Mouse (Mus musculus) MEL (cell line): ENCODE measurements at regions not wholly inside any gene's neighbourhood (a gene's known extent, or its start where the extent isn't known, plus 50 kb on each side); places are given as distances from the start of the nearest gene placed in this dataset.

Experiments
- DNase-seq: peaks from one replicate; pipeline ENCODE4 v3.0.0; 2011; ENCODE audit warnings: low read depth, low spot score
- H3K27ac ChIP-seq: 2 replicates; pipeline ENCODE4 v1.5.1; 2012; ENCODE audit warnings: low read depth, mild to moderate bottlenecking, control low read depth, low read length, moderate library complexity; ENCODE audit not compliant: control insufficient read depth
- H3K27me3 ChIP-seq, 2 experiments: fragments of 150-350 bp in 1 of 2; sonication (generic) in 1 of 2; 2 replicates each; pipeline ENCODE4 v1.6.1; 2012; ENCODE audit warnings: low read length in 2 of 2, mild to moderate bottlenecking in 2 of 2, improper control_type of control experiment in 1 of 2, moderate library complexity in 1 of 2; ENCODE audit not compliant: insufficient read depth in 2 of 2, control insufficient read depth in 1 of 2
- H3K36me3 ChIP-seq, 2 experiments: 2 replicates each; pipeline ENCODE4 v1.6.1; 2012 to 2014; ENCODE audit warnings: low read length in 2 of 2, improper control_type of control experiment in 1 of 2, inconsistent platforms in 1 of 2, mild to moderate bottlenecking in 1 of 2; ENCODE audit not compliant: insufficient read depth in 2 of 2, control insufficient read depth in 1 of 2
- H3K4me1 ChIP-seq, 2 experiments: fragments of 150-350 bp in 1 of 2; sonication (generic) in 1 of 2; 2 replicates each; pipeline ENCODE4 v1.6.1; 2012; ENCODE audit warnings: low read length in 2 of 2, improper control_type of control experiment in 1 of 2, mild to moderate bottlenecking in 1 of 2; ENCODE audit not compliant: insufficient read depth in 2 of 2, control insufficient read depth in 1 of 2
- H3K4me3 ChIP-seq, 2 experiments: fragments of 150-350 bp in 1 of 2; sonication (generic) in 1 of 2; 2 replicates each; pipeline ENCODE4 v1.5.1; 2012; ENCODE audit warnings: low read depth in 2 of 2, low read length in 2 of 2, mild to moderate bottlenecking in 2 of 2, moderate library complexity in 2 of 2, control low read depth in 1 of 2, improper control_type of control experiment in 1 of 2; ENCODE audit not compliant: control insufficient read depth in 1 of 2, insufficient read depth in 1 of 2
- H3K79me2 ChIP-seq: 2 replicates; pipeline ENCODE4 v1.6.1; 2012; ENCODE audit warnings: mild to moderate bottlenecking, low read length, moderate library complexity; ENCODE audit not compliant: control insufficient read depth, poor library complexity, insufficient read depth
- H3K9ac ChIP-seq: 2 replicates; pipeline ENCODE4 v1.6.1; 2012; ENCODE audit warnings: low read depth, mild to moderate bottlenecking, control low read depth, low read length, moderate library complexity; ENCODE audit not compliant: control insufficient read depth, poor library complexity, severe bottlenecking
- H3K9me3 ChIP-seq: fragments of 150-350 bp; sonication (generic); replicated peaks from 2 replicates; pipeline ENCODE4 v1.6.1; 2012; ENCODE audit warnings: mild to moderate bottlenecking, low read length, improper control_type of control experiment, moderate library complexity; ENCODE audit not compliant: insufficient read depth
- BHLHE40 ChIP-seq: IDR thresholded peaks from 2 replicates; pipeline ENCODE4 v1.6.1; 2012; ENCODE audit warnings: low read depth, mild to moderate bottlenecking, inconsistent platforms, low read length, improper control_type of control experiment, borderline replicate concordance
- CHD1 ChIP-seq: IDR thresholded peaks from 2 replicates; pipeline ENCODE4 v1.6.1; 2012; ENCODE audit warnings: low read depth, mild to moderate bottlenecking, inconsistent platforms, low read length, improper control_type of control experiment
- CHD2 ChIP-seq: IDR thresholded peaks from 2 replicates; pipeline ENCODE4 v1.6.1; 2011; ENCODE audit warnings: low read length, improper control_type of control experiment
- ETS1 ChIP-seq: IDR thresholded peaks from 2 replicates; pipeline ENCODE4 v1.6.1; 2012; ENCODE audit warnings: low read depth, mild to moderate bottlenecking, inconsistent platforms, low read length, improper control_type of control experiment, moderate library complexity
- GABPA ChIP-seq: IDR thresholded peaks from 2 replicates; pipeline ENCODE4 v1.6.1; 2012; ENCODE audit warnings: low read depth, mild to moderate bottlenecking, inconsistent platforms, low read length, improper control_type of control experiment, moderate library complexity
- GATA1 ChIP-seq: IDR thresholded peaks from 2 replicates; pipeline ENCODE4 v1.6.1; 2011; ENCODE audit warnings: low read depth, low read length, improper control_type of control experiment
- HCFC1 ChIP-seq: IDR thresholded peaks from 2 replicates; pipeline ENCODE4 v1.6.1; 2012; ENCODE audit warnings: low read depth, mild to moderate bottlenecking, inconsistent platforms, low read length, improper control_type of control experiment, moderate library complexity
- JUND ChIP-seq: IDR thresholded peaks from 2 replicates; pipeline ENCODE4 v1.6.1; 2011; ENCODE audit warnings: low read depth, mild to moderate bottlenecking, improper control_type of control experiment, low read length
- MAFK ChIP-seq: IDR thresholded peaks from 2 replicates; pipeline ENCODE4 v1.6.1; 2011; ENCODE audit warnings: low read depth, mild to moderate bottlenecking, low read length, improper control_type of control experiment, borderline replicate concordance
- MAZ ChIP-seq: IDR thresholded peaks from 2 replicates; pipeline ENCODE4 v1.6.1; 2012; ENCODE audit warnings: low read depth, mild to moderate bottlenecking, inconsistent platforms, low read length, improper control_type of control experiment
- MXI1 ChIP-seq: IDR thresholded peaks from 2 replicates; pipeline ENCODE4 v1.6.1; 2011; ENCODE audit warnings: mild to moderate bottlenecking, low read depth, low read length, improper control_type of control experiment
- MYB ChIP-seq: IDR thresholded peaks from 2 replicates; pipeline ENCODE4 v1.6.1; 2011; ENCODE audit warnings: mild to moderate bottlenecking, low read depth, low read length, improper control_type of control experiment
- MYC ChIP-seq: IDR thresholded peaks from 2 replicates; pipeline ENCODE4 v1.6.1; 2011; ENCODE audit warnings: low read depth, mild to moderate bottlenecking, low read length, improper control_type of control experiment, moderate library complexity
- SMC3 ChIP-seq: IDR thresholded peaks from 2 replicates; pipeline ENCODE4 v1.6.1; 2011; ENCODE audit warnings: low read depth, low read length, improper control_type of control experiment
- TBP ChIP-seq: IDR thresholded peaks from 2 replicates; pipeline ENCODE4 v1.8.0; 2011; ENCODE audit warnings: low read depth, low read length, improper control_type of control experiment
- UBTF ChIP-seq: IDR thresholded peaks from 2 replicates; pipeline ENCODE4 v1.6.1; 2012; ENCODE audit warnings: low read depth, mild to moderate bottlenecking, inconsistent platforms, low read length, improper control_type of control experiment, moderate library complexity, borderline replicate concordance; ENCODE audit not compliant: insufficient read depth
- ZKSCAN1 ChIP-seq: IDR thresholded peaks from 2 replicates; pipeline ENCODE4 v1.6.1; 2012; ENCODE audit warnings: low read depth, mild to moderate bottlenecking, inconsistent platforms, low read length, improper control_type of control experiment, moderate library complexity
- ZNF384 ChIP-seq: IDR thresholded peaks from 2 replicates; pipeline ENCODE4 v1.6.1; 2012; ENCODE audit warnings: low read depth, mild to moderate bottlenecking, inconsistent platforms, low read length, improper control_type of control experiment

DNA sequence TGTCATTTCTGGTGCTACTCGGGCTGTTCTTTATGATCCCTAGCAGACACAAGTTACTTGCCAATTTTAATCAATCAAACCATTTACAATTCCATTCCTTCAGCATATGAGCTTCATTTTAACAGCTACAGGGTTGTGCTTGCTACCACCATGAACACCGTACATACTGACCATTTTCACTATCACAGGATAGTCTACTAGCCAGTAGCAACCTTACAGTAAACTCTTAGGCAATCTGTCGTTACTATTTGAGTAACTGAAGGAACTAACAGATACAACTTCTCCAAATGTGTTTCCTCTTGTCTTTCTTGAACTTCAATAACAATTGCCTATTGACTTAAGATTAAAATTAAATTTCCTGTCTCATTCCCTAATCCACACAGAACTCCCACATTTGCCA lies 67.9 kb upstream of the Nckap5 start:
- Histone ChIP-seq H3K4me1 (no peaks in the 10 kb centered on the region), H3K9ac (no peak overlapping the region), H3K27ac (no peak overlapping the region), H3K9me3 (no peaks in the 10 kb centered on the region), H3K27me3 (no peaks in the 10 kb centered on the region), H3K36me3 (no peaks in the 10 kb centered on the region), H3K4me3 (no peak overlapping the region), H3K79me2 (no peaks in the 10 kb centered on the region)
- no peak for DNase-seq
- no peak for TF ChIP-seq MAZ
- no peak for TF ChIP-seq ZNF384
- no peak for TF ChIP-seq ZKSCAN1
- TF ChIP-seq GATA1 = no peak
- no peak for TF ChIP-seq CHD1
- TF ChIP-seq CHD2 = no peak
- TF ChIP-seq UBTF = no peak
- TF ChIP-seq BHLHE40 = no peak
- no peak for TF ChIP-seq MAFK
- no peak for TF ChIP-seq GABPA
- no peak for TF ChIP-seq HCFC1
- no peak for TF ChIP-seq MYC
- no peak for TF ChIP-seq MXI1
- no peak for TF ChIP-seq MYB
- TF ChIP-seq SMC3 = no peak
- TF ChIP-seq JUND = no peak

DNA sequence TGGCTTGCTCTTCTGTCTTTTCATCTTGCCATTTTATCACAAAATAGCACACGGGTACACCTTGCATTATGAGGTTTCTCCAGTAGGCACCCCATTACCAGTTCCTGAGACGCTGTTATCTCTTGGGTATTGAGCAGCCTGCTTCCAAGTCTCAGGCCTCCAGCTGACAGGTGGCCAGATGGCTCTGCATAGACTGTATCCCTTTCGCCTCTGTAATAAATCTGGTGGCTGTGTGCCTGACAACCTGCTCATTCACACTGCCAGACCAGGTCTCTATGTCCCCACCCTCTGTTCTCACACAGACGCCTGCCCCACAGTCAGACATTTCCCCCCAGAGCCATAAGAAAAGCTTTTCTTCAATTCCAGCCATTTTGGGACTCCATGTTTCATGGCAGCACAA lies 66.3 kb upstream of the Nckap5 start:
- H3K9ac ChIP-seq = no peak overlapping the region
- no peak for DNase-seq
- no peak overlapping the region for H3K4me3 ChIP-seq
- H3K27me3 ChIP-seq = no peaks in the 10 kb centered on the region
- H3K4me1 ChIP-seq = no peaks in the 10 kb centered on the region
- H3K27ac ChIP-seq = no peak overlapping the region
- TF ChIP-seq GATA1 (no peak), UBTF (no peak), ETS1 (no peak), CHD1 (no peak), MAZ (no peak), TBP (no peak), MXI1 (no peak)
- no peaks in the 10 kb centered on the region for H3K9me3 ChIP-seq
- no peaks in the 10 kb centered on the region for H3K36me3 ChIP-seq
- H3K79me2 ChIP-seq = no peaks in the 10 kb centered on the region
